Mouse (Mus musculus) stomach, embryonic 16.5 days (tissue): ENCODE data around the gene Npas3. TPM values are rescaled to one million over a fixed set of nuclear protein-coding genes. Genes with fewer than 3 reads are reported as not detected.

Experiments used
- ATAC-seq: fragments of 200-750 bp; cut with Nextera tagmentation; 2 replicates; pipeline ENCODE4 v1.8.0; 2017; ENCODE audit warnings: moderate number of reproducible peaks, moderate TSS enrichment; ENCODE audit not compliant: insufficient read depth, low FRiP score
- H3K27ac ChIP-seq: fragments of 300-500 bp; sonication (generic); 2 replicates; pipeline ENCODE4 v1.5.1; 2014; ENCODE audit warnings: low read length
- H3K27me3 ChIP-seq: fragments of 300-500 bp; sonication (generic); 2 replicates; pipeline ENCODE4 v1.6.1; 2014; ENCODE audit warnings: low read length, control low read depth, mixed read lengths; ENCODE audit not compliant: control insufficient read depth, insufficient read depth
- H3K36me3 ChIP-seq: fragments of 300-500 bp; sonication (generic); 2 replicates; pipeline ENCODE4 v1.6.1; 2014; ENCODE audit warnings: low read length; ENCODE audit not compliant: control insufficient read depth, insufficient read depth
- H3K4me1 ChIP-seq: fragments of 300-500 bp; sonication (generic); 2 replicates; pipeline ENCODE4 v1.6.1; 2014; ENCODE audit warnings: low read length, control low read depth, mixed read lengths; ENCODE audit not compliant: control insufficient read depth, insufficient read depth
- H3K4me2 ChIP-seq: fragments of 300-500 bp; sonication (generic); 2 replicates; pipeline ENCODE4 v1.6.1; 2014; ENCODE audit warnings: low read depth, low read length, mixed read lengths
- H3K4me3 ChIP-seq: fragments of 300-500 bp; sonication (generic); replicated peaks from 2 replicates; pipeline ENCODE4 v1.5.1; 2014; ENCODE audit warnings: mild to moderate bottlenecking, low read length
- H3K9ac ChIP-seq: fragments of 300-500 bp; sonication (generic); 2 replicates; pipeline ENCODE4 v1.6.1; 2014; ENCODE audit warnings: low read length
- H3K9me3 ChIP-seq: fragments of 300-500 bp; sonication (generic); replicated peaks from 2 replicates; pipeline ENCODE4 v1.6.1; 2016; ENCODE audit warnings: low read length, control low read depth; ENCODE audit not compliant: control insufficient read depth
- WGBS: fragments of 180-500 bp; shearing (Covaris S2); extraction: QIAGEN DNeasy Blood & Tissue Kit; methylation state at CpG from one replicate; pipeline ENCODE4 v1.1.7; 2014; 5-methylcytosine and 5-hydroxymethylcytosine counted together
- polyA plus RNA-seq: library from polyadenylated mRNA; unstranded; fragments of >200 nt; fragmentation: Nextera tagmentation; extraction: Ambion mirVana; gene quantifications from 2 replicates; pipeline ENCODE4 v1.2.1, GENCODE M21; 2015

The Npas3 gene
- polyA plus RNA-seq, 1 experiment from 2014 or later: 1.8 TPM

DNA sequence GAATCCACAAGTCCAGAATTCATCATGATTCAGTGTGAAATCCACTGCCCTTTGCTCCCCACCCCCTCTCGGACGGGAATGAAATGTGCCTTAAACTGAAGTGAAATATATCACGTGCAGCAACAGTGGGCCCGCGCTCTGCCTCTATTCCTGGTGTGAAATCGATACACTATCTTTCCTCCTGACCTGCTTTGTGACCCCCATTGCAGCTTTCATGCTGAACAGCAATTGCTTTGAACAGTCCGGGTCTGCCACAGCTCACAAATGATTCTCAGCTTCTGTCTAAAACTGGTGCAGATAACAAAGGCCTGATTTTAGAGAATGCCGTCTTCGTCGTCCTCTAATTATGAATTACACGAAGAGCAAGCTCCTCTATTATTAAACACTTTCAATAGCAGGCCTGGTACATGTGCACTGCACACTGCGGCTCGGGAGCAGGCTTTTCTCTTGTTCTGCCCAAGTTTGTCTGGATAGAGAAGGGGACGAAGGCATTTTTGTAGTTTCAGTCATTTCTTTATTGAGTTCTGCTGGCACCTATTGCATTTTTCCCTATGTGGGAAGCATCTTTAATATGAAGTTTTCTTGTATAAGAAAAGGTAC is 90.0 kb downstream of the Npas3 start:
- Histone ChIP-seq H3K9ac (no peak overlapping the region), H3K4me3 (no peak overlapping the region), H3K4me1 (no peaks in the 10 kb centered on the region), H3K36me3 (no peaks in the 10 kb centered on the region), H3K27ac (no peak overlapping the region), H3K9me3 (no peaks in the 10 kb centered on the region), H3K4me2 (no peak overlapping the region), H3K27me3 (no peaks in the 10 kb centered on the region)
- no peak for ATAC-seq
- 50% methylated on average over 14 of the region's 14 CpGs for WGBS

GRCm38 (mm10) chr12:53342741-53343140 is 94.3 kb downstream of the Npas3 start:
- 39% methylated on average over 9 of the region's 9 CpGs for WGBS

GRCm38 (mm10) chr12:53351860-53352259 is 103.4 kb downstream of the Npas3 start:
- H3K9ac ChIP-seq: no peak overlapping the region
- no peaks in the 10 kb centered on the region for H3K36me3 ChIP-seq
- no peak overlapping the region for H3K4me3 ChIP-seq
- H3K9me3 ChIP-seq: no peaks in the 10 kb centered on the region
- 60% methylated on average over 7 of the region's 7 CpGs for WGBS
- no peaks in the 10 kb centered on the region for H3K4me1 ChIP-seq
- no peak overlapping the region for H3K4me2 ChIP-seq
- H3K27me3 ChIP-seq: no peaks in the 10 kb centered on the region
- no peak overlapping the region for H3K27ac ChIP-seq
- no peak for ATAC-seq

More at GRCm38 (mm10) chr12:53342741-53343140, 94.3 kb downstream of the Npas3 start:
- no peaks in the 10 kb centered on the region for H3K27me3 ChIP-seq
- H3K27ac ChIP-seq: no peak overlapping the region
- H3K36me3 ChIP-seq: no peaks in the 10 kb centered on the region
- no peak overlapping the region for H3K9ac ChIP-seq
- no peak for ATAC-seq
- no peaks in the 10 kb centered on the region for H3K9me3 ChIP-seq
- no peak overlapping the region for H3K4me3 ChIP-seq
- no peak overlapping the region for H3K4me2 ChIP-seq
- no peaks in the 10 kb centered on the region for H3K4me1 ChIP-seq

GRCm38 (mm10) chr12:53365751-53366150 is 117.3 kb downstream of the Npas3 start:
- no peak for ATAC-seq
- no peaks in the 10 kb centered on the region for H3K4me1 ChIP-seq
- 89% methylated on average over 5 of the region's 5 CpGs for WGBS
- H3K9me3 ChIP-seq: no peaks in the 10 kb centered on the region
- H3K4me2 ChIP-seq: no peak overlapping the region
- H3K27me3 ChIP-seq: no peaks in the 10 kb centered on the region
- no peak overlapping the region for H3K9ac ChIP-seq
- H3K4me3 ChIP-seq: no peak overlapping the region
- no peaks in the 10 kb centered on the region for H3K36me3 ChIP-seq
- no peak overlapping the region for H3K27ac ChIP-seq

DNA sequence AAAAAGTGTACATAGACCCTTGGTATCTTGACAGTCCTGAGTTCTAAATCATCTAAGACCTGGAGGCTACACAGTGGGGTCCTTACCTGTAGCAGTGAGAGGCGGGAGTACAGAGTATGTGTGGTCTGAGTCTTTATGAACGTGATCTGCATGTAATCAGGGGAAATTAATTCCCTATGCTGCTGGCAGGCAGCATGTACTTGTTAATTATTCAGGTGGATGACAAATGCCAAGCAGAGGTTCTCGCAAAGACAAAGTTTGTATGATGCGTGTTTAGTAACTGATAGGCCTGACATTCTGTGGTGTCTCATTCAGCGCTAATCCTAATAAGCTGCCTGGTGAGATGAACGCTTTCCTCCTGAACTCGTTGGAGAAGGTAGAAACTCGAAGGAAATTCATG is 136.4 kb downstream of the Npas3 start:
- Histone ChIP-seq H3K4me3 (no peak overlapping the region), H3K36me3 (no peaks in the 10 kb centered on the region), H3K9ac (no peak overlapping the region), H3K4me1 (no peaks in the 10 kb centered on the region), H3K27ac (no peak overlapping the region), H3K4me2 (no peak overlapping the region), H3K9me3 (no peaks in the 10 kb centered on the region), H3K27me3 (no peaks in the 10 kb centered on the region)
- WGBS: 71% methylated on average over 8 of the region's 8 CpGs
- ATAC-seq: no peak

- no peak overlapping the region for H3K4me2 ChIP-seq
- no peaks in the 10 kb centered on the region for H3K9me3 ChIP-seq
- WGBS: 40% methylated on average over 4 of the region's 4 CpGs
- no peaks in the 10 kb centered on the region for H3K27me3 ChIP-seq
- no peaks in the 10 kb centered on the region for H3K36me3 ChIP-seq
- H3K4me3 ChIP-seq: no peak overlapping the region
- no peak overlapping the region for H3K9ac ChIP-seq
- 0 out of 2 replicates have a peak, but pooled peaks cover 3% of the 10 kb centered on the region for H3K4me1 ChIP-seq
- ATAC-seq: no peak
- no peak overlapping the region for H3K27ac ChIP-seq
Measured at GRCm38 (mm10) chr12:53405856-53406255, 157.4 kb downstream of the Npas3 start.

- H3K9ac ChIP-seq: no peak overlapping the region
- H3K4me2 ChIP-seq: no peak overlapping the region
- no peak overlapping the region for H3K4me3 ChIP-seq
- WGBS: 11% methylated on average over 3 of the region's 3 CpGs
- H3K9me3 ChIP-seq: no peaks in the 10 kb centered on the region
- H3K27ac ChIP-seq: no peak overlapping the region
- ATAC-seq: no peak
- H3K36me3 ChIP-seq: no peaks in the 10 kb centered on the region
- 0 out of 2 replicates have a peak, but pooled peaks cover 3% of the 10 kb centered on the region for H3K4me1 ChIP-seq
- no peaks in the 10 kb centered on the region for H3K27me3 ChIP-seq
Measured at GRCm38 (mm10) chr12:53407776-53408175, 159.3 kb downstream of the Npas3 start.

DNA sequence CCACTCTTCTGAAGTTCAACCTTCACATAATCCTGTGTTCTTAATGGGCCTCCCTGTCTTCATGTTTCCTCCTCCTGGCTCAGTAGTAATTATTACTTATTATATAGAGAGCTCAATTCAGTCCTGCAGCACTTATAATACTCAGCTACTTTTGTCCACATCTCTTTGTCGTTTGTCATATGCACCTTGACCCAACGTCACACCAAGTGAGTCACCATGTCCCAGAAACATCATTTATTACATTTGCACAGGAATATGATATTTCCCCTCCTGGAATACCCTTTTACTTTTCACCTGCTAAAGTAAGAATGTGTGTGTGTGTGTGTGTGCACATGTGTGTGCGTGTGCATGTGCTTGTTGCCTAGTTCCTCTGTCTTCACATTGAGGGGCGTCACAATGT is 161.2 kb downstream of the Npas3 start:
- H3K27ac ChIP-seq: no peak overlapping the region
- no peaks in the 10 kb centered on the region for H3K9me3 ChIP-seq
- no peaks in the 10 kb centered on the region for H3K36me3 ChIP-seq
- H3K4me2 ChIP-seq: no peak overlapping the region
- 83% methylated on average over 4 of the region's 4 CpGs for WGBS
- no peak for ATAC-seq
- no peak overlapping the region for H3K4me3 ChIP-seq
- 0 out of 2 replicates have a peak, but pooled peaks cover 3% of the 10 kb centered on the region for H3K4me1 ChIP-seq
- H3K9ac ChIP-seq: no peak overlapping the region
- no peaks in the 10 kb centered on the region for H3K27me3 ChIP-seq

GRCm38 (mm10) chr12:53410647-53411046 is 162.2 kb downstream of the Npas3 start:
- Histone ChIP-seq H3K36me3 (no peaks in the 10 kb centered on the region), H3K27me3 (no peaks in the 10 kb centered on the region), H3K27ac (no peak overlapping the region), H3K4me2 (no peak overlapping the region), H3K4me3 (no peak overlapping the region), H3K9ac (no peak overlapping the region), H3K4me1 (0 out of 2 replicates have a peak, but pooled peaks cover 3% of the 10 kb centered on the region), H3K9me3 (no peaks in the 10 kb centered on the region)
- ATAC-seq: no peak
- WGBS: 94% methylated on average over 2 of the region's 2 CpGs
